Mouse (Mus musculus) thymus, adult 2 months (tissue): ENCODE results near the gene Abtb2.

Source experiments
- CTCF ChIP-seq: fragments of 200-500 bp; IDR thresholded peaks from 2 replicates; pipeline ENCODE4 v1.5.1; 2012; ENCODE audit warnings: mild to moderate bottlenecking, control low read depth, low read length, moderate library complexity, borderline replicate concordance; ENCODE audit not compliant: control insufficient read depth, poor library complexity, insufficient read depth; ENCODE audit errors: extremely low read depth
- POLR2A ChIP-seq: fragments of 200-500 bp; IDR thresholded peaks from 2 replicates; pipeline ENCODE4 v1.6.1; 2012; ENCODE audit warnings: mild to moderate bottlenecking, low read length, control low read depth, moderate library complexity; ENCODE audit not compliant: control insufficient read depth, poor library complexity, insufficient read depth; ENCODE audit errors: extremely low read depth

DNA sequence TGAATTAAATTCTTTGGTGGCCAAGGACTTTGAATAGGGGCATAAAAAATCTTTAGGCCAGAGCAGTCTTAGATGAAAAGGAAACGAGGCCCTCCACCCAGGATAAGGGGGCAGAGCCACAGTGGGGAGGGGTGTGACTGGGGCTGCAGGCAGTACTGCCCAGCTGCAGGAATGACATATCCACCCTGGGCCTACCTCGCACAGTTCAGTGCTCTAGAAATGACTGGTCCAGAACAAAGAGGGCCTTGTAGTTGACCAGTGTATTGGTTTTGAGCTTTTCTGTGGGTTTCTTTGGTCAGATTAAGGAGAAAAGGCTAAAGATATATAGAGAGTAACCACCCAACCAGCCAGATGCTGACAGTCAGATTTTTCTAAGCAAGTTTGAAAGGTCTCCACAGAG is 74.8 kb downstream of the Abtb2 start:
- TF ChIP-seq CTCF (no peak), POLR2A (no peak)
